Mouse (Mus musculus) heart, embryonic 12.5 days (tissue): ENCODE results near the gene Plin2. TPM values are rescaled to one million over a fixed set of nuclear protein-coding genes. Genes with fewer than 3 reads are reported as not detected.
"Not testable (repeated sequence)": the region's sequence is repeated elsewhere in the genome, so short reads cannot be mapped to it uniquely, and the experiment has no call there.

Experiments used
- ATAC-seq: fragments of 200-750 bp; cut with Nextera tagmentation; 2 replicates; pipeline ENCODE4 v1.8.0; 2017; ENCODE audit warnings: moderate TSS enrichment, moderate library complexity; ENCODE audit not compliant: insufficient number of reproducible peaks, low FRiP score
- H3K27ac ChIP-seq: fragments of 300-500 bp; sonication (generic); 2 replicates; pipeline ENCODE4 v1.5.1; 2016; ENCODE audit warnings: mild to moderate bottlenecking, moderate library complexity; ENCODE audit not compliant: poor library complexity, severe bottlenecking
- H3K27me3 ChIP-seq: fragments of 300-500 bp; sonication (generic); replicated peaks from 2 replicates; pipeline ENCODE4 v1.6.1; 2016; ENCODE audit warnings: mild to moderate bottlenecking, moderate library complexity
- H3K36me3 ChIP-seq: fragments of 300-500 bp; sonication (generic); 2 replicates; pipeline ENCODE4 v1.6.1; 2016; ENCODE audit warnings: mild to moderate bottlenecking, moderate library complexity
- H3K4me1 ChIP-seq: fragments of 300-500 bp; sonication (generic); replicated peaks from 2 replicates; pipeline ENCODE4 v1.6.1; 2016; ENCODE audit warnings: mild to moderate bottlenecking
- H3K4me2 ChIP-seq: fragments of 300-500 bp; sonication (generic); 2 replicates; pipeline ENCODE4 v1.6.1; 2016; ENCODE audit warnings: mild to moderate bottlenecking, moderate library complexity
- H3K4me3 ChIP-seq: fragments of 300-500 bp; sonication (generic); 2 replicates; pipeline ENCODE4 v1.5.1; 2016; ENCODE audit warnings: mild to moderate bottlenecking
- H3K9ac ChIP-seq: fragments of 300-500 bp; sonication (generic); 2 replicates; pipeline ENCODE4 v1.6.1; 2016; ENCODE audit warnings: mild to moderate bottlenecking, moderate library complexity
- H3K9me3 ChIP-seq: fragments of 300-500 bp; sonication (generic); replicated peaks from 2 replicates; pipeline ENCODE4 v1.6.1; 2016; ENCODE audit warnings: mild to moderate bottlenecking, moderate library complexity
- WGBS: fragments of 180-500 bp; shearing (Covaris S2); methylation state at CpG from one replicate; pipeline ENCODE4 v1.1.7; 2016; 5-methylcytosine and 5-hydroxymethylcytosine counted together
- polyA plus RNA-seq: library from polyadenylated mRNA; unstranded; fragments of >200 nt; fragmentation: Nextera tagmentation; extraction: Ambion mirVana; gene quantifications from 2 replicates; pipeline ENCODE4 v1.2.1, GENCODE M21; 2016

The Plin2 gene
- polyA plus RNA-seq, 1 experiment from 2014 or later = 54.1 TPM

- no peaks in the 10 kb centered on the region for H3K9me3 ChIP-seq
- H3K4me3 ChIP-seq = peak overlapping the region; percentile 69
- H3K4me2 ChIP-seq = peak overlapping the region; percentile 70
- peaks cover 46% of the 10 kb centered on the region for H3K4me1 ChIP-seq
- peaks cover 32% of the 10 kb centered on the region for H3K36me3 ChIP-seq
- H3K27ac ChIP-seq = no peak overlapping the region
- no peaks in the 10 kb centered on the region for H3K27me3 ChIP-seq
- 91% methylated on average over 14 of the region's 14 CpGs for WGBS
- ATAC-seq = no peak
- H3K9ac ChIP-seq = no peak overlapping the region; the same call in 1 of the 2 replicates
Observed at GRCm38 (mm10) chr4:86668290-86669000, 1.4 kb downstream of the Plin2 start.

DNA sequence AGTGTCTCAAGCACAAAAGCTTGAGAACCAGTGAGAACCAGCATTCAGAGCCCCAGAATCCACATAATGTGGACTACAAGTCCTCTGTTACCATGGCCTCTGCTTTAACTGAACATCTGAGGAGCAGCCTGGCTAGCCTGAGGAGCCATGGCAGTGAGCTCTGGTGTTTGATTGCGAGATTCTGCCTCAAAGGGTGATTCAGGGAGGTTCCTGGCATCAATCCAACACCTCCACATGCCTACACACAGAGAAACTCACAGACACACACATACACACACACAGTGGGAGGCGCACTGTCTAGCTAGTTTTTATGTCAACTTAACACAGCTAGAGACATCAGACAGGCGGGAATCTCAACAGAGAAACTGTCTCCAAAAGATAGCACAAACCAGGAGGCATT lies 4.3 kb downstream of the Plin2 start:
- WGBS = 74% methylated on average over 3 of the region's 3 CpGs
- no peak overlapping the region for H3K4me2 ChIP-seq
- H3K4me3 ChIP-seq = no peak overlapping the region
- no peaks in the 10 kb centered on the region for H3K27me3 ChIP-seq
- no peak overlapping the region for H3K9ac ChIP-seq
- peaks cover 32% of the 10 kb centered on the region for H3K4me1 ChIP-seq
- peaks cover 45% of the 10 kb centered on the region for H3K36me3 ChIP-seq
- H3K27ac ChIP-seq = no peak overlapping the region
- no peaks in the 10 kb centered on the region for H3K9me3 ChIP-seq
- no peak for ATAC-seq

- peak; percentile 69; the same call in 1 of the 2 replicates for ATAC-seq
- WGBS = 31% methylated on average over 4 of the region's 4 CpGs
- no peak overlapping the region for H3K9ac ChIP-seq
- H3K4me1 ChIP-seq = peaks cover 26% of the 10 kb centered on the region
- peak overlapping the region; percentile 36; the same call in 1 of the 2 replicates for H3K27ac ChIP-seq
- H3K4me2 ChIP-seq = no peak overlapping the region
- peaks cover 61% of the 10 kb centered on the region for H3K36me3 ChIP-seq
- H3K4me3 ChIP-seq = no peak overlapping the region
- no peaks in the 10 kb centered on the region for H3K27me3 ChIP-seq
- H3K9me3 ChIP-seq = no peaks in the 10 kb centered on the region; the same call in 1 of the 2 replicates
Observed at GRCm38 (mm10) chr4:86663919-86664318, 5.9 kb downstream of the Plin2 start.

DNA sequence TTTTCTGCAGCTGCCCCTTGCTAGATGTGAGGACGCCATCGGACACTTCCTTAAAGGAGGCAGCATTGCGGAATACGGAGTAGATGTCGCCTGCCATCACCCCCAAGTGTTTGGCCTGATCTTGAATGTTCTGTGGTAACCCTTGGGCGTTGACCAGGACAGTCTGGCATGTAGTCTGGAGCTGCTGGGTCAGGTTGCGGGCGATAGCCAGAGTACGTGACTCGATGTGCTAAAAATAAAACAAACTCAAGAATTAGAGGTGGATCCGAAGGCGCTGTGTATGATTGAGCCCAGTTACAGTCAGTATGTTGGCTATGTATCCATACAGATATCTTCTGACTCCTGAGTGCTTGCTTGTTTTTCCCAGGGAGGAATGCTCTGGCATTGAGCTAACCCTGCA lies 12.7 kb downstream of the Plin2 start:
- H3K27me3 ChIP-seq = no peaks in the 10 kb centered on the region
- no peaks in the 10 kb centered on the region; the same call in 1 of the 2 replicates for H3K9me3 ChIP-seq
- H3K27ac ChIP-seq = no peak overlapping the region; the same call in 1 of the 2 replicates
- no peak overlapping the region for H3K4me3 ChIP-seq
- peaks cover 6% of the 10 kb centered on the region; the same call in 1 of the 2 replicates for H3K4me1 ChIP-seq
- WGBS = 66% methylated on average over 12 of the region's 12 CpGs
- H3K36me3 ChIP-seq = peaks cover 67% of the 10 kb centered on the region
- no peak overlapping the region for H3K4me2 ChIP-seq
- peak; percentile 55; the same call in 1 of the 2 replicates for ATAC-seq
- H3K9ac ChIP-seq = no peak overlapping the region

DNA sequence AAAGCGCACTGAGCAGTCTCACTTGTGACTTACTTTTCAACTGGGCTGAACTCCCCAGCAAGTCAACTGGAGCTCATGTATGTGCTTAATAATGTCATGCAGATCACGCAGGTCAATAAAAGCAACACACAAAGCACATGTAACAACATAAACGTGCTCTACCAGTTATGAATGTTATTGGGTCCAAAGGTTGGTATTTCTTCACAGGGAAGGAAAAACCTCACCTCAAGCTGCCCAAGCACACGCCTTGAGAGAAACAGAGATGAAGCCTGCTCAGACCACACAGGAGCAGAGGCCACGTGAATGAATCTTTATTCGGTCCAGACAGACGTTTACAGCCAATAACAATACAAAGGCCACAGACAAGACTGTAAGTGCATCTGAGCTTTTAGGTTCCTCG lies 13.4 kb downstream of the Plin2 start:
- not testable (repeated sequence) for H3K27me3 ChIP-seq, H3K27ac ChIP-seq, H3K9ac ChIP-seq, ATAC-seq, H3K4me3 ChIP-seq, H3K4me2 ChIP-seq, H3K9me3 ChIP-seq, H3K4me1 ChIP-seq
- 92% methylated on average over 8 of the region's 8 CpGs for WGBS
- H3K36me3 ChIP-seq = peaks cover 60% of the 10 kb centered on the region

- H3K9me3 ChIP-seq = peaks cover 4% of the 10 kb centered on the region; the same call in 1 of the 2 replicates
- no peak for ATAC-seq
- H3K4me1 ChIP-seq = no peaks in the 10 kb centered on the region
- H3K27ac ChIP-seq = no peak overlapping the region
- H3K9ac ChIP-seq = no peak overlapping the region
- no peak overlapping the region for H3K4me3 ChIP-seq
- 72% methylated on average over 10 of the region's 10 CpGs for WGBS
- H3K36me3 ChIP-seq = peaks cover 21% of the 10 kb centered on the region
- no peak overlapping the region for H3K4me2 ChIP-seq
- no peaks in the 10 kb centered on the region for H3K27me3 ChIP-seq
Observed at GRCm38 (mm10) chr4:86651686-86652384, 18.0 kb downstream of the Plin2 start.

GRCm38 (mm10) chr4:86648394-86648793 lies 21.5 kb downstream of the Plin2 start:
- H3K27ac ChIP-seq, H3K4me2 ChIP-seq, H3K27me3 ChIP-seq, H3K9me3 ChIP-seq, H3K4me3 ChIP-seq, ATAC-seq, H3K4me1 ChIP-seq, H3K36me3 ChIP-seq, H3K9ac ChIP-seq: not testable (repeated sequence)
- WGBS = 87% methylated on average over 11 of the region's 13 CpGs

- not testable (repeated sequence) for H3K36me3 ChIP-seq, H3K27ac ChIP-seq, H3K9me3 ChIP-seq, H3K4me3 ChIP-seq, H3K9ac ChIP-seq, ATAC-seq, H3K27me3 ChIP-seq, H3K4me1 ChIP-seq
- 52% methylated on average over 9 of the region's 9 CpGs for WGBS
- H3K4me2 ChIP-seq = 0 out of 2 replicates have a peak overlapping the region, but pooled peaks have one; percentile 24
Observed at GRCm38 (mm10) chr4:86637561-86637960, 32.3 kb downstream of the Plin2 start.

- not testable (repeated sequence) for H3K27ac ChIP-seq, H3K4me1 ChIP-seq, H3K9ac ChIP-seq, H3K9me3 ChIP-seq, H3K27me3 ChIP-seq, H3K36me3 ChIP-seq, H3K4me3 ChIP-seq, H3K4me2 ChIP-seq
- peak; percentile 51; the same call in 1 of the 2 replicates for ATAC-seq
Observed at GRCm38 (mm10) chr4:86634873-86635272, 35.0 kb downstream of the Plin2 start.

DNA sequence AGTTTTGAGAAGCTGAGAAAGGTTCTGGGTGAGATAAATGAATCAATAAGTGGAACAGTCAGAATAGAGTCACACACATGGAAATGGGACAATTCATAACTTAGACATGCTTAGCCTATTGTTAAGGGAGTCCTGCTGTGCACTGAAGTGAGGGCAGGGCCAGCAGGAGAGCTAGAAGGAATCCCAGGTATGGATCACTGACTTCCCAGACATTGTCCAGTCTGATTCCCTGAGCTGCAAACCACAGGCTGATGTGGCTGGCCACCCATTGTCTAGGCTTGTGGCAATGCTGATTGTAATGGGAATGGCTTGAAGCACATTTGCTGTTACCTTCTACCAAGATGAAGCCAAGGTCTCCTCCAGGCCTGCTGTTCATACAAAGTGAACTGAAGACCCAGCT lies 35.5 kb downstream of the Plin2 start:
- H3K9me3 ChIP-seq, H3K9ac ChIP-seq, H3K27ac ChIP-seq, H3K4me1 ChIP-seq, H3K4me2 ChIP-seq, H3K36me3 ChIP-seq, H3K4me3 ChIP-seq, ATAC-seq, H3K27me3 ChIP-seq: not testable (repeated sequence)

DNA sequence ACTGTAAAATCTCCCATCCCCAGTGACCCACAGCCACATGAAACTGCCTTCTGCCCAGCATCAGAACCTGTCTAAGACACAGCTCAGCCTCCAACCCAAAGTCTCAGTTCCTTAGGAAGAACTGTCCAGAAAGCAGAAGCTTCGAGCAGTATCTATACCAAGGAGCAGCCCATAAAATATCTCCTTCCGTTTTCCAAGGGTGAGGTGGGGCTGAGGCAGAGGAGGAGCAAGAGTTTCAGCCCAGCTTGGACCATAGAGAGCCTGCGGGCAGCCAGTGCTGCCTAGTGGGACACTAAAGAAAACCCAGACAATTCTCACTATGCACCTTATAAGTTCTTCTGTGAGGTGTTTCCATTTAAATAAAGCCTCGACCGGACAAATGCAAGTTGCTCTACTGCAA lies 37.3 kb downstream of the Plin2 start:
- not testable (repeated sequence) for H3K4me2 ChIP-seq, H3K9me3 ChIP-seq, H3K9ac ChIP-seq, H3K4me1 ChIP-seq, H3K36me3 ChIP-seq, H3K4me3 ChIP-seq, ATAC-seq, H3K27me3 ChIP-seq, H3K27ac ChIP-seq
- 64% methylated on average over 5 of the region's 5 CpGs for WGBS
